Mouse (Mus musculus) adrenal gland, adult 18-20 months (tissue): ENCODE measurements around the gene Grtp1. TPM values are rescaled to one million over a fixed set of nuclear protein-coding genes. Genes with fewer than 3 reads are reported as not detected.

Experiments
- DNase-seq, 2 experiments: peaks; one replicate each; pipeline ENCODE4 v3.0.0; 2021 to 2022; ENCODE audit warnings: low spot score in 2 of 2
- long read RNA-seq, 2 experiments: library from polyadenylated mRNA; stranded (forward); transcript quantifications; one replicate each; pipeline ENCODE4 v2.0.0; 2021
- total RNA-seq, 2 experiments: library from RNA; stranded (reverse); gene quantifications; 1 replicate in 1 of 2; 2 replicates in 1 of 2; pipeline ENCODE4 v1.2.3; 2021

Gene Grtp1
- 10 to 100 TPM in 1 of 2 experiments, 1 to 10 TPM in 1; 9.1 to 15.3 TPM for total RNA-seq
- long read RNA-seq, experiment 1, transcript Grtp1-206 (8 exons, 3,013 nt) = major isoform, 6 of 8 reads
- long read RNA-seq, experiment 1, partial matches to known transcripts = 0 of 8 reads
- long read RNA-seq, experiment 1, other reads (novel, unspliced or antisense) = 2 of 8 reads
- long read RNA-seq, experiment 2, transcript Grtp1-206 (8 exons, 3,013 nt) = major isoform, 9 of 13 reads
- long read RNA-seq, experiment 2, partial matches to known transcripts = 1 of 13 reads
- long read RNA-seq, experiment 2, other reads (novel, unspliced or antisense) = 3 of 13 reads

GRCm38 (mm10) chr8:13200301-13201012, at the start of gene Grtp1:
Gene Grtp1 (minus strand): TSS chr8:13200620.
- peak; percentile 69 for DNase-seq

- DNase-seq = no peak
These were observed 44.0 kb upstream of the Grtp1 start for GRCm38 (mm10) chr8:13244343-13244880.

GRCm38 (mm10) chr8:13242985-13243870, 42.8 kb upstream of the Grtp1 start:
- DNase-seq = no peak

- no peak for DNase-seq
These were observed 40.3 kb upstream of the Grtp1 start for GRCm38 (mm10) chr8:13240691-13241090.

GRCm38 (mm10) chr8:13240055-13240454, 39.6 kb upstream of the Grtp1 start:
- DNase-seq = no peak

- no peak for DNase-seq
These were observed 34.4 kb upstream of the Grtp1 start for GRCm38 (mm10) chr8:13234803-13235202.

- DNase-seq = no peak
These were observed 30.1 kb upstream of the Grtp1 start for GRCm38 (mm10) chr8:13230471-13230870.

GRCm38 (mm10) chr8:13229802-13230201, 29.4 kb upstream of the Grtp1 start:
- no peak for DNase-seq

- no peak for DNase-seq
These were observed 28.6 kb upstream of the Grtp1 start for GRCm38 (mm10) chr8:13228923-13229610.

GRCm38 (mm10) chr8:13227184-13227583, 26.8 kb upstream of the Grtp1 start:
- no peak for DNase-seq

GRCm38 (mm10) chr8:13226288-13226687, 25.9 kb upstream of the Grtp1 start:
- no peak for DNase-seq

GRCm38 (mm10) chr8:13224426-13224825, 24.0 kb upstream of the Grtp1 start:
- DNase-seq = no peak

- DNase-seq = no peak
These were observed 18.0 kb upstream of the Grtp1 start for GRCm38 (mm10) chr8:13218441-13218840.

- DNase-seq = no peak
These were observed 17.6 kb upstream of the Grtp1 start for GRCm38 (mm10) chr8:13217986-13218385.

- no peak for DNase-seq
These were observed 16.7 kb upstream of the Grtp1 start for GRCm38 (mm10) chr8:13217093-13217492.

GRCm38 (mm10) chr8:13216386-13216785, 16.0 kb upstream of the Grtp1 start:
- no peak for DNase-seq

- DNase-seq = peak; percentile 87 to 88
These were observed 13.3 kb upstream of the Grtp1 start for GRCm38 (mm10) chr8:13213479-13214268.

GRCm38 (mm10) chr8:13209770-13210169, 9.3 kb upstream of the Grtp1 start:
- DNase-seq = no peak

GRCm38 (mm10) chr8:13208627-13209355, 8.4 kb upstream of the Grtp1 start:
- no peak for DNase-seq
